Mouse (Mus musculus): ENCODE measurements at regions not wholly inside any gene's neighbourhood (a gene's known extent, or its start where the extent isn't known, plus 50 kb on each side); places are given as distances from the start of the nearest gene placed in this dataset.

DNA sequence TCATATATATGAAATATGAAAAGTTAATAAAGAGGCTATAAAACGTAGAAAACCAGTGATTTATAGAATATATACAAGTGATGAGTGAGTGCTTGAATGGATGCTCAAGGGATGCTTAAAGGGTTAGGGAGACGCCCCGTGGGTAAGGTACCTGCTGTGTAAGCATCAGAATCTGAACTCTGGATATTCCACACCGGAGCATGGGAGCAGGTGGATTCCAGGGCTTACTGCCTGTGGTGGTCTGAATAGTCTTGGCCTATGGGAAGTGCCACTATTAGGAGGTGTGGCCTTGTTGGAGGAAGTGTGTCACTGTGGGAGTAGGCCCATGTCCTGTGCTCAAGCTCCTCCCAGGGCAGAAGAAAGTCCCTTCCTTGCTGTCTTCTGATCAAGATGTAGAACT is 257.4 kb downstream of the Bcl11a start:
- H3K4me1 ChIP-seq (replicated peaks; ENCODE audit: low read depth, low read length): peaks cover 3% of the 10 kb centered on the region; the same call in 1 of the 2 replicates

DNA sequence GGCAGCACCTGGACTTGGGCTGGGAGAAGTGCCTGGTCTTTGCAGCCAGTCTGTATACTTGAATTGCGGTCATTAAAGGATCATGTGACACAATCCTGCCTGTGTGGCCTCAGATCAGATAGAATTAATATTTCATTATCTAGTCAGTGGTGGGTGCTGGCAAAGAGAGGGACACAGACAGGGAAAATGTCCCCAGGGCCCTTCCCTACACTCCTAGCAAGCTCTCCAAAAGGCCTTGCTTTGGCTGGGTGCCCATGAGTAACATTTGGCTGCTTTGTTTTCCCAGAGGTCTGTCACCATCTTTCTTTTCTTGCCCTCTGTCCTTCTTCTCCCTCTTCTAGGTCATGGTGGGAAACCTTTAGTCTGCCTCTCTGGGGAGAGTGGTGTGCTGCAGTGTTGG is 260.3 kb downstream of the Bcl11a start:
- no peaks in the 10 kb centered on the region for H3K27me3 ChIP-seq (ENCODE audit: insufficient read depth, low read length)
- H3K4me3 ChIP-seq (replicated peaks; ENCODE audit: low read length): no peak overlapping the region
- H3K4me1 ChIP-seq (replicated peaks; ENCODE audit: low read depth, low read length): peaks cover 3% of the 10 kb centered on the region; the same call in 1 of the 2 replicates
- TF ChIP-seq POU5F1 (IDR thresholded peaks at IDR 0.05; ENCODE audit: borderline replicate concordance, low read length) (no peak), NANOG (IDR thresholded peaks at IDR 0.05; ENCODE audit: borderline replicate concordance, low read length) (no peak)
- no peaks in the 10 kb centered on the region for H3K36me3 ChIP-seq (ENCODE audit: insufficient read depth, low read length)
- no peaks in the 10 kb centered on the region for H3K9me3 ChIP-seq (ENCODE audit: low read length)

More for the DNA sequence above, 257.4 kb downstream of the Bcl11a start:
- Histone ChIP-seq H3K9me3 (ENCODE audit: low read length) (no peaks in the 10 kb centered on the region), H3K36me3 (ENCODE audit: insufficient read depth, low read length) (no peaks in the 10 kb centered on the region), H3K4me3 (replicated peaks; ENCODE audit: low read length) (no peak overlapping the region), H3K27me3 (ENCODE audit: insufficient read depth, low read length) (no peaks in the 10 kb centered on the region)
- TF ChIP-seq POU5F1 (IDR thresholded peaks at IDR 0.05; ENCODE audit: borderline replicate concordance, low read length): no peak
- no peak for TF ChIP-seq CTCF (conservative IDR thresholded peaks at IDR 0.05; ENCODE audit: low read length)
- TF ChIP-seq NANOG (IDR thresholded peaks at IDR 0.05; ENCODE audit: borderline replicate concordance, low read length): no peak

DNA sequence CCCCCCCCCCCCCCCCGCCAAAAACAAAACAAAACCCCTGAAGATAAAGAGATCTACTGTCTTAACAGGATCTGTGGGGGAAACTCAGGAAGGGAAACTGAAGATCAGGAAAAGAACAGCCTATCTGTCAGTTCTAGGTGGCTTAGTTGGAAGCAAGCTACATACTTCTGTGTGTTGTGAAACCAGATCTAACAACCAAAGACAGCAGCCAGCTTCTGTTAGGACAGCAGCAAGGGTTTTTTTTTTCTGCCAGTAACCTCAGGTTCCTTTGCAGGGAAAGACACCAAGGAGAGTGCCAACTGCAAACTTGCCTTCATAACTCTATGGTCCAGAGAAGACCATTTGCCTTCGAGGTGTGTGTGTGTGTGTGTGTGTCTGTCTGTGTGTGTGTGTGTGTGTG is 261.2 kb downstream of the Bcl11a start:
- TF ChIP-seq POU5F1 (IDR thresholded peaks at IDR 0.05; ENCODE audit: borderline replicate concordance, low read length) (no peak), NANOG (IDR thresholded peaks at IDR 0.05; ENCODE audit: borderline replicate concordance, low read length) (no peak), CTCF (conservative IDR thresholded peaks at IDR 0.05; ENCODE audit: low read length) (no peak)
- Histone ChIP-seq H3K9me3 (ENCODE audit: low read length) (no peaks in the 10 kb centered on the region), H3K4me3 (replicated peaks; ENCODE audit: low read length) (no peak overlapping the region), H3K36me3 (ENCODE audit: insufficient read depth, low read length) (no peaks in the 10 kb centered on the region), H3K27me3 (ENCODE audit: insufficient read depth, low read length) (no peaks in the 10 kb centered on the region), H3K4me1 (replicated peaks; ENCODE audit: low read depth, low read length) (peaks cover 3% of the 10 kb centered on the region; the same call in 1 of the 2 replicates)

DNA sequence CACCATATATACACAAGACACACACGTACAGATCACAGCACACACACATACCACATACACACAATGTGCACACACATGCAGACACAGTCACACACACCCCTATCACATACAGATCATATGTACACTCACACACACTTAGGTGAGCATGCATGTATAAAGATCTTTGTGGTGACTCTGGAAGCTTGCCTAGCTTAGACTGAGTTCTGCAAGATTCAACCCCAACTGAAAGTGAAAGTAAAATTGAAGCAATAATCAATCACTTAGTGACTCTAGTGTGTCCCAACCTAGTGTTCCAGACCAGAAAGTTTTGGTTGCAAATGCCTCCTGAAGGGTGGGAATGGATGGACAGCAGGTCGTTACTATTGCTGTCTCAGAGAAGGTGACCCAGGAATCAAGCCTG is 262.8 kb downstream of the Bcl11a start:
- no peak for TF ChIP-seq POU5F1 (IDR thresholded peaks at IDR 0.05; ENCODE audit: borderline replicate concordance, low read length)
- TF ChIP-seq CTCF (conservative IDR thresholded peaks at IDR 0.05; ENCODE audit: low read length): no peak
- TF ChIP-seq NANOG (IDR thresholded peaks at IDR 0.05; ENCODE audit: borderline replicate concordance, low read length): no peak
- Histone ChIP-seq H3K4me3 (replicated peaks; ENCODE audit: low read length) (no peak overlapping the region), H3K27me3 (ENCODE audit: insufficient read depth, low read length) (no peaks in the 10 kb centered on the region), H3K36me3 (ENCODE audit: insufficient read depth, low read length) (no peaks in the 10 kb centered on the region), H3K4me1 (replicated peaks; ENCODE audit: low read depth, low read length) (peaks cover 3% of the 10 kb centered on the region; the same call in 1 of the 2 replicates), H3K9me3 (ENCODE audit: low read length) (no peaks in the 10 kb centered on the region)

DNA sequence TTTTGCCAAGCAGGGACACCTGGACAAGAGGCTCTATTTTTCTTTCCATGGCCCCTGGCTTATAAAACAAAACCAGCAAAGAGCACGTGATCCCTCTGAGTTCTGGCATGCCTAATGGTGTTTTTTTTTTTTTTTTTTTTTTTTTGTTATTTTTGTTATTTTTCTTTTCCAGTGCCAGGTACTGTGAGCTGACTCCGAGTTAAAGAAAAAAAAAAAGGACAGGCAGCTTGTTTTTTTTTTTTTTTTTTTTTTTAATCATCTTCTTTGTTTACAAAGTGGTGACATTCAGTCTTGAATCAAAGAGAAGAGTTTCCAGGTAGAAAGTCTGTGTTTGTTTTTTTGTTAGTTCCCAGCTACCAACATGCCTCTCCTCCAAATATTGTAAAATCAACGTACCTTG is 263.8 kb downstream of the Bcl11a start:
- TF ChIP-seq POU5F1 (IDR thresholded peaks at IDR 0.05; ENCODE audit: borderline replicate concordance, low read length): no peak
- TF ChIP-seq CTCF (conservative IDR thresholded peaks at IDR 0.05; ENCODE audit: low read length): no peak
- no peak for TF ChIP-seq NANOG (IDR thresholded peaks at IDR 0.05; ENCODE audit: borderline replicate concordance, low read length)
- Histone ChIP-seq H3K4me1 (replicated peaks; ENCODE audit: low read depth, low read length) (peaks cover 3% of the 10 kb centered on the region; the same call in 1 of the 2 replicates), H3K36me3 (ENCODE audit: insufficient read depth, low read length) (no peaks in the 10 kb centered on the region), H3K9me3 (ENCODE audit: low read length) (no peaks in the 10 kb centered on the region), H3K4me3 (replicated peaks; ENCODE audit: low read length) (no peak overlapping the region), H3K27me3 (ENCODE audit: insufficient read depth, low read length) (no peaks in the 10 kb centered on the region)

DNA sequence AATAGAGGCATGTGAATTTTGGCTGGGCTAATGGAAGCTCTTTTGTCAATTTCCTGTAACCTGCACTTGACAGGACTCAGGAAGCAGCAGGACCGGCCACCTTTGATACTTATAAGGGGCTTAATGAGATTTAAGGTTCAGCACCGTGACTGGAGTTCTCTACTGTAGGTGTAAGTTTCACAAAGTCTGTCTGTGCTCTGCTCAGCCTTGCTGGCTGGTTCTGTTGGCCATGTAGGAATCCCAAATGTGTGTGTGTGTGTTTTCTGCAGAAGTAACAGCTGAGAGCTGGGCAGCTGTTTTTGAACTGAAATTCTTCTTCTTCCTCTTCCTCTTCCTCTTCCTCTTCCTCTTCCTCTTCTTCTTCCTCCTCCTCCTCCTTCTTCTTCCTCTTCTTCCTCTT is 264.3 kb downstream of the Bcl11a start:
- Histone ChIP-seq H3K27me3 (ENCODE audit: insufficient read depth, low read length) (no peaks in the 10 kb centered on the region), H3K4me1 (replicated peaks; ENCODE audit: low read depth, low read length) (peaks cover 3% of the 10 kb centered on the region; the same call in 1 of the 2 replicates), H3K4me3 (replicated peaks; ENCODE audit: low read length) (no peak overlapping the region), H3K9me3 (ENCODE audit: low read length) (no peaks in the 10 kb centered on the region), H3K36me3 (ENCODE audit: insufficient read depth, low read length) (no peaks in the 10 kb centered on the region)
- TF ChIP-seq POU5F1 (IDR thresholded peaks at IDR 0.05; ENCODE audit: borderline replicate concordance, low read length): no peak
- TF ChIP-seq CTCF (conservative IDR thresholded peaks at IDR 0.05; ENCODE audit: low read length): no peak
- no peak for TF ChIP-seq NANOG (IDR thresholded peaks at IDR 0.05; ENCODE audit: borderline replicate concordance, low read length)

DNA sequence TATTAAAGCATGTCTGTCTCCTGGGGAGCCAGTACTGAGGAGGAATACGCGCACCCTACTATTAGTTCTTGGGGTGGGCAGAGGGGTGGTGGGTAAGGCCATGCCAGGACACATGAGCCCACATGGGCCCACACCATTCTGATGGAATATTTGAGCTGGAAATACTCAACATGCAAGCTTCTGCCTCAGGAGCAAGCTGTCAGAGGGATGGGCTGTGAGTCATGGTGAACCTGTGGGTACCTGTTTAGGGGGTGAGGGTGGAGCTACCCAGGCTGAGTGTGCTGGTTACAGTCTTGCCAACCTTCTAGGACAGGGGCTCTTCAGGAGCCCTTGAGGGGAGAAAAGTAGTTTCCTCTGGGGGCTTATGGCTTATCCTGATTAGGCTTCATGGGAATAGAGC is 264.9 kb downstream of the Bcl11a start:
- Histone ChIP-seq H3K36me3 (ENCODE audit: insufficient read depth, low read length) (no peaks in the 10 kb centered on the region), H3K4me3 (replicated peaks; ENCODE audit: low read length) (no peak overlapping the region), H3K9me3 (ENCODE audit: low read length) (no peaks in the 10 kb centered on the region), H3K27me3 (ENCODE audit: insufficient read depth, low read length) (no peaks in the 10 kb centered on the region), H3K4me1 (replicated peaks; ENCODE audit: low read depth, low read length) (peaks cover 3% of the 10 kb centered on the region; the same call in 1 of the 2 replicates)
- TF ChIP-seq CTCF (conservative IDR thresholded peaks at IDR 0.05; ENCODE audit: low read length) (no peak), POU5F1 (IDR thresholded peaks at IDR 0.05; ENCODE audit: borderline replicate concordance, low read length) (no peak), NANOG (IDR thresholded peaks at IDR 0.05; ENCODE audit: borderline replicate concordance, low read length) (no peak)

DNA sequence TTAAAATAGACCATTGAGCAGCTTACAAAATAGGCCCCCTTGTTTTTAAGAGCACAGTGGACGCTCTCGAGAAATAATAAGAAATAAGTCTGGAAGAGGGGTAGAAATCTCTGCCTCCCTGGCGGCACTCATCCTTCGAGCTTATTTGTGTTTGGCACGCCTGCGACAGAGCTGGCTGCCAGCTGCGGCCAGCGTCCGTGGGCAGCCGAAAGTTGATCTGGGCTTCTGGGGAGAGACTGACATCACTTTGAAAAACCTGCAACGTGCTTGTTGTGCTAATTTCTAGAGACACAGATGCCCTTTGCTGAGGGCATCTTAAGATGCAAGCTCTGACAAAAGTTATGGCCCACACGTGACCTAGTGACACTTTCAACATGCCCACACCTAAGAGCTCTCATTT is 269.4 kb downstream of the Bcl11a start:
- no peaks in the 10 kb centered on the region for H3K36me3 ChIP-seq (ENCODE audit: insufficient read depth, low read length)

DNA sequence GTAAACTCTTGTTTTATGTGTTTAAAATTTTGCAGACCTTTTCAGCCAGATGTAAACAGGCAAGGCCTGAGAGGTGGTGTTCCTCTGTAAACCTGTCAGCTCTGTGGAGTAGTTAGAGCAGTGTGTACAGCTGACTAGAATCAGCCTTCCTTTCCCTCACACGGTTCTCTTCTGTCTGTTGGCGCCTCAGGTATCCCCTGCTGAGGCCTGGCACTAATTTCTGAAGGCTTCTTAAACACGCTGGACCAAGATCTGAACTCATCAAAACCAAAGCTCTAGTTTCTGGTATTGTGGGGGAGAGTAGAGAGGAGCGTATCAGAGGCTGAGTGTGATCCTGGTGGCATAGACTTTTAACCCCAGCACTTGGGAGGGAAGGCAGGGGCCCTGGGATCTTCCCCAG is 270.9 kb downstream of the Bcl11a start:
- no peaks in the 10 kb centered on the region for H3K4me1 ChIP-seq (replicated peaks; ENCODE audit: low read depth, low read length)
- no peak overlapping the region for H3K4me3 ChIP-seq (replicated peaks; ENCODE audit: low read length)
- no peaks in the 10 kb centered on the region for H3K9me3 ChIP-seq (ENCODE audit: low read length)
- no peaks in the 10 kb centered on the region for H3K36me3 ChIP-seq (ENCODE audit: insufficient read depth, low read length)
- no peaks in the 10 kb centered on the region for H3K27me3 ChIP-seq (ENCODE audit: insufficient read depth, low read length)
- TF ChIP-seq CTCF (conservative IDR thresholded peaks at IDR 0.05; ENCODE audit: low read length) (no peak), NANOG (IDR thresholded peaks at IDR 0.05; ENCODE audit: borderline replicate concordance, low read length) (no peak), POU5F1 (IDR thresholded peaks at IDR 0.05; ENCODE audit: borderline replicate concordance, low read length) (no peak)

More for the DNA sequence above, 269.4 kb downstream of the Bcl11a start:
- no peaks in the 10 kb centered on the region for H3K27me3 ChIP-seq (ENCODE audit: insufficient read depth, low read length)
- no peaks in the 10 kb centered on the region for H3K4me1 ChIP-seq (replicated peaks; ENCODE audit: low read depth, low read length)
- TF ChIP-seq NANOG (IDR thresholded peaks at IDR 0.05; ENCODE audit: borderline replicate concordance, low read length) (no peak), CTCF (conservative IDR thresholded peaks at IDR 0.05; ENCODE audit: low read length) (no peak), POU5F1 (IDR thresholded peaks at IDR 0.05; ENCODE audit: borderline replicate concordance, low read length) (no peak)
- no peaks in the 10 kb centered on the region for H3K9me3 ChIP-seq (ENCODE audit: low read length)
- no peak overlapping the region for H3K4me3 ChIP-seq (replicated peaks; ENCODE audit: low read length)

Measured in E14TG2a.4 (cell line).